Mouse (Mus musculus): ENCODE results near the gene Mapre3. TPM values are rescaled to one million over a fixed set of nuclear protein-coding genes. Genes with fewer than 3 reads are reported as not detected.

Mapre3 gene
- 105 and 112 TPM in 2 replicates for total RNA-seq (2014; rRNA removed)
- polyA plus RNA-seq (2015; fragmentation: Nextera tagmentation; extraction: Ambion mirVana), result 172 and 175 TPM in 2 replicates

- WGBS, result 1% methylated on average over 53 of the region's 59 CpGs
- peaks cover 3% of the 10 kb centered on the region; the same call in 1 of the 2 replicates for H3K36me3 ChIP-seq (ENCODE audit: insufficient read depth, low read length)
- TF ChIP-seq CTCF (IDR thresholded peaks at IDR 0.05), result no peak
- peak within 1 kb of the TSS; percentile 70 for H3K4me3 ChIP-seq (ENCODE audit: low read depth, low read length)
- H3K4me2 ChIP-seq (ENCODE audit: low read depth, low read length, poor library complexity, severe bottlenecking), result peak within 1 kb of the TSS; percentile 55
- peak; percentile 97 for DNase-seq (ENCODE audit: low spot score)
- H3K4me1 ChIP-seq (ENCODE audit: insufficient read depth, low read length), result peaks cover 12% of the 10 kb centered on the region
- H3K27ac ChIP-seq (ENCODE audit: low read depth, low read length), result peak within 1 kb of the TSS; percentile 88
- no peaks in the 10 kb centered on the region for H3K27me3 ChIP-seq (ENCODE audit: insufficient read depth, low read length)
- ATAC-seq (ENCODE audit: low FRiP score), result peak; percentile 96
- H3K9me3 ChIP-seq (ENCODE audit: low read length), result no peaks in the 10 kb centered on the region
- H3K9ac ChIP-seq (replicated peaks; ENCODE audit: low read length, poor library complexity, severe bottlenecking), result peak within 1 kb of the TSS; percentile 90
Observed at GRCm38 (mm10) chr5:30814424-30815119, at the start of gene Mapre3. TSS of gene Mapre3 (plus strand) at chr5:30814641.

DNA sequence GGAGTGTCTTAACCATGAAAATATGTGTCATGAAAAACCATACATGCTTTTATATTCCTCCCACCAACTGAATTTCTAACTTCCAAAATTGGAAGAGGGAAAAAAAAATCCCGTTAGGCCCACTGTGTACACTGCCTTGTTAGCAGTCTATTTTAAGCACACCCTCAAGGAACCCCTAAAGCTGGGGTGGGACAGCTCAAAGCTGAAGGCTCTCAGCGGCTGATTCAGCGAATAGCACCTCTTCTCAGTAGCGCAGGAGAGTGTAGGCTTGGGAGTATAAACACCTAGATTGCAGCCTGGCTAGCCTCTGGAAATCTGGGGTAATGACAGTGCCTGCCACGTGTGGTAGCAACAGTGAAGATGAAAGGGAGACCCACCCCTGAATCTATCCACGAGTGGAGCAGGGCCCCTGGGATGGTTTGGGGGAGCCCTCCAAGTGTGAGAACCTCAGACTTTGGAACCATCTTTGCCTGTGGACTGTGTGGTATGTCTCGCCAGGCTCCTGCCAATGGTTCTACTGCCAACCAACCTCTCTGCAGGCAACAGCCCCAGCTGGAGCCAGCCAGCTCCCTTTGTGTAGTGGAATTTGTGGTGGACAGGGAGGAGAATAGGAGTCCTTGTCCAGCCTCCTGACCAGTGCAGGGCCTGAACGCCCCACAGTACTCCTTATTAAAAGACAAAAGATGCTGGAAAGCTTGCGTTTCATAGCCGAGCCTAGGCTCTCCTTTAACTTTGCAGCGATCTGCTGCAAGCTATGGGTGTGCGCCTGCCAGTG is 48.7 kb upstream of the Mapre3 start:
- Histone ChIP-seq H3K4me3 (ENCODE audit: low read depth, low read length) (no peak overlapping the region), H3K36me3 (ENCODE audit: insufficient read depth, low read length) (0 out of 2 replicates have a peak, but pooled peaks cover 2% of the 10 kb centered on the region), H3K4me1 (ENCODE audit: insufficient read depth, low read length) (peaks cover 21% of the 10 kb centered on the region), H3K9ac (replicated peaks; ENCODE audit: low read length, poor library complexity, severe bottlenecking) (0 out of 2 replicates have a peak overlapping the region, but pooled peaks have one; percentile 8), H3K4me2 (ENCODE audit: low read depth, low read length, poor library complexity, severe bottlenecking) (no peak overlapping the region), H3K27ac (ENCODE audit: low read depth, low read length) (peak overlapping the region; percentile 71), H3K27me3 (ENCODE audit: insufficient read depth, low read length) (no peaks in the 10 kb centered on the region), H3K9me3 (ENCODE audit: low read length) (no peaks in the 10 kb centered on the region)
- 57% methylated on average over 12 of the region's 12 CpGs for WGBS
- TF ChIP-seq CTCF (IDR thresholded peaks at IDR 0.05), result no peak
- ATAC-seq (ENCODE audit: low FRiP score), result no peak
- DNase-seq (ENCODE audit: low spot score), result peak; percentile 57

DNA sequence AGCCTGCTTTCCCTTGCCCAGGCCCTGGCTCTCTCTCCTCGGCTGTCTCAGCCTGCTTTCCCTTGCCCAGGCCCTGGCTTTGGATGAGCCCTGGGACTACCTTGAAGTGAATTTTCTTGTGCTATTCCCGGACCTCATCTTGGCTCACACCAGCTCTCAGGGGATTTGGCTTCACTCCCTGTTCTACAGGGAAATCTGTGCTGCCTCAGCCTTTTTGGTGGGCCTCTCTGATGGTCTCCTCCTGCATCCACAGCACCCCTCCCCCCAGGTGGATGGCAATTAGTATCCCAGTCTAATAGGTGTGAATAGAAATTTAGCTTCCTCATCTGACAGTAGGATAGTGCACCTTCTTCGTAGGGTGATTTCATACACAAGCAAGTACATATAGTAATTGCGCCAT is 46.4 kb upstream of the Mapre3 start:
- H3K36me3 ChIP-seq (ENCODE audit: insufficient read depth, low read length), result 0 out of 2 replicates have a peak, but pooled peaks cover 2% of the 10 kb centered on the region
- ATAC-seq (ENCODE audit: low FRiP score), result no peak
- TF ChIP-seq CTCF (IDR thresholded peaks at IDR 0.05), result no peak
- no peaks in the 10 kb centered on the region for H3K9me3 ChIP-seq (ENCODE audit: low read length)
- no peaks in the 10 kb centered on the region for H3K27me3 ChIP-seq (ENCODE audit: insufficient read depth, low read length)
- peak overlapping the region; percentile 55; the same call in 1 of the 2 replicates for H3K27ac ChIP-seq (ENCODE audit: low read depth, low read length)
- DNase-seq (ENCODE audit: low spot score), result no peak
- peaks cover 12% of the 10 kb centered on the region for H3K4me1 ChIP-seq (ENCODE audit: insufficient read depth, low read length)
- no peak overlapping the region for H3K4me3 ChIP-seq (ENCODE audit: low read depth, low read length)
- H3K9ac ChIP-seq (replicated peaks; ENCODE audit: low read length, poor library complexity, severe bottlenecking), result no peak overlapping the region
- no peak overlapping the region for H3K4me2 ChIP-seq (ENCODE audit: low read depth, low read length, poor library complexity, severe bottlenecking)
- 57% methylated on average over 4 of the region's 4 CpGs for WGBS

DNA sequence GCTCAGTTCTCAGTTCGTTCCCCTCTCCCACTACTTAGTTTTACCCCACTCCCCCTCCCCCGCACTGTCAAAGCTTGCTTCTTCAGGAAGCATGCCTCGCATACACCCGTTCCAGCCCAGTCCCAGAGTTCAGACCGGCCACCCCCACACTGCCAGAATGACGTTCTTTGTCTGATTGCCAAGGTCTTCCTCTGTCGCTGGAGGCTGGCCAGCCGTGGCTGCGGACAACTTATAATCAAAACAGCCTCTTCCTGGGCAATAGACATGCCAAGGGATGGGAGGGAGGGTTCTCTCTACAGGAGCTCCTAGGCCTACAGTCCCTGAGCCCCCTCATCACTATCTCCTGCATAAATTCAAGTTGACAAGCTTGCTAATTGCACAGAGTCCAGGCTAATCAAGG is 45.8 kb upstream of the Mapre3 start:
- peak; percentile 29; the same call in 1 of the 2 replicates for ATAC-seq (ENCODE audit: low FRiP score)
- Histone ChIP-seq H3K4me3 (ENCODE audit: low read depth, low read length) (no peak overlapping the region), H3K36me3 (ENCODE audit: insufficient read depth, low read length) (0 out of 2 replicates have a peak, but pooled peaks cover 2% of the 10 kb centered on the region), H3K27me3 (ENCODE audit: insufficient read depth, low read length) (no peaks in the 10 kb centered on the region), H3K27ac (ENCODE audit: low read depth, low read length) (no peak overlapping the region; the same call in 1 of the 2 replicates), H3K4me1 (ENCODE audit: insufficient read depth, low read length) (peaks cover 10% of the 10 kb centered on the region), H3K9ac (replicated peaks; ENCODE audit: low read length, poor library complexity, severe bottlenecking) (no peak overlapping the region), H3K4me2 (ENCODE audit: low read depth, low read length, poor library complexity, severe bottlenecking) (no peak overlapping the region), H3K9me3 (ENCODE audit: low read length) (no peaks in the 10 kb centered on the region)
- DNase-seq (ENCODE audit: low spot score), result peak; percentile 78
- TF ChIP-seq CTCF (IDR thresholded peaks at IDR 0.05), result no peak
- 16% methylated on average over 9 of the region's 9 CpGs for WGBS

GRCm38 (mm10) chr5:30769075-30769474 is 45.4 kb upstream of the Mapre3 start:
- Histone ChIP-seq H3K4me3 (ENCODE audit: low read depth, low read length) (no peak overlapping the region), H3K4me1 (ENCODE audit: insufficient read depth, low read length) (peaks cover 7% of the 10 kb centered on the region), H3K36me3 (ENCODE audit: insufficient read depth, low read length) (0 out of 2 replicates have a peak, but pooled peaks cover 2% of the 10 kb centered on the region), H3K27me3 (ENCODE audit: insufficient read depth, low read length) (no peaks in the 10 kb centered on the region), H3K4me2 (ENCODE audit: low read depth, low read length, poor library complexity, severe bottlenecking) (no peak overlapping the region), H3K27ac (ENCODE audit: low read depth, low read length) (no peak overlapping the region), H3K9ac (replicated peaks; ENCODE audit: low read length, poor library complexity, severe bottlenecking) (no peak overlapping the region), H3K9me3 (ENCODE audit: low read length) (no peaks in the 10 kb centered on the region)
- ATAC-seq (ENCODE audit: low FRiP score) (no peak), DNase-seq (ENCODE audit: low spot score) (no peak)
- TF ChIP-seq CTCF (IDR thresholded peaks at IDR 0.05), result no peak
- 53% methylated on average over 9 of the region's 9 CpGs for WGBS
